28 mouse cellular contexts compared by ENCODE assay signal in the genomic region with DNA sequence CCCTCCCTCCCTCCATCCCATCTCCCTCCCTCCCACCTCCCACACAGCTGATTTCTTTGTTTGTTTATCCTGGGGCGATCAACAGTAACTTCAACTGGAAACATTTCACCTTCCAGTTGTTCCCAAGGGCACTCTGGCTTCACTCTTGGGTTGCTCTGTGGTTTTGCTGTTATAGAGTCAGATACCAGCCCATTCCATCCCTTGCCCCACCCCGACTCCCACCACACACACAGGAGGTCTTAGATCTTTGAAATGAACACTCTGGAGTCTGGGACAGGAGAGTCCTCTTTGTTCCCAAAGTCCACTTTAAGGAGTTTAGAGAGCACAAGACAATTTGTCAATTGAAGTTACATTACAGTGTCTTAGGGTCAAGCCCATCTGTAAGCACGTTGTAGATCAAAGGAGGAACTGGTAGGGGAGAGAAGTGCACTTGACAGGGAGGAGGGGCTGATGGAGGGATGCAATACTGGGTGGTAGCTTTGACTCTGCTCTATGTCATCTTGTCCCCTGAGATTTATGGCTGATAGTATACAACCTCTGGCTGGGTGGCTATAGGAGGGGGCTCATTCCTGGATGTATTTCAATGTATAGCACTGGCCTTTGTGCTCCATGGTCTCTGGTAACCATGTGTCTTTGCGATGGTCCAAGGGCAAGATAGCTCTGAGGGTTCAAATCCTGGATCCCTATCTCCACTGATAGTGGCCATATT.
DNase-seq lines count a peak whose midpoint lies in the region; ATAC-seq and TF ChIP-seq lines count a peak whose summit lies in the region.
"Had no signal": no experiment of that assay in that cellular context is flagged by ENCODE, and none has a peak within 500 bp of the region (broad histone marks: within the 10 kb centered on the region; RNA-seq: fewer than 3 reads in every experiment).

No protein-coding gene starts in this region.

- no peaks in the 10 kb centered on the region for H3K9me3 ChIP-seq in intestine, embryonic 14.5 days (ENCODE audit: control insufficient read depth, low read length)
- H3K9me3 ChIP-seq in intestine, postnatal 0 days (ENCODE audit: control insufficient read depth): no peaks in the 10 kb centered on the region
- H3K9me3 ChIP-seq in lung, embryonic 14.5 days (ENCODE audit: low read depth, low read length): no peaks in the 10 kb centered on the region
- H3K9me3 ChIP-seq: heart, embryonic 13.5 days; hindbrain, embryonic 10.5 days; hindbrain, embryonic 15.5 days; limb, embryonic 12.5 days; liver, embryonic 15.5 days; stomach, embryonic 15.5 days had no signal

- no peak for ATAC-seq in intestine, embryonic 14.5 days (replicated peaks; ENCODE audit: low FRiP score, low TSS enrichment, low read depth)
- no peak for ATAC-seq in intestine, postnatal 0 days
- ATAC-seq in lung, embryonic 14.5 days (ENCODE audit: insufficient read depth): peak; percentile 60; the same call in 1 of the 2 replicates
- no peak for ATAC-seq in monocyte, adult 5-6 weeks (replicated peaks; ENCODE audit: insufficient number of reproducible peaks, low FRiP score, low TSS enrichment, poor library complexity, severe bottlenecking)
- ATAC-seq: forebrain, postnatal 0 days; inflammation-experienced regulatory T-cells, adult 6 months; lung, postnatal 0 days had no signal

- WGBS in intestine, embryonic 14.5 days: 13% methylated on average over 4 of the region's 4 CpGs
- WGBS in intestine, postnatal 0 days: 26% methylated on average over 4 of the region's 4 CpGs
- WGBS in lung, embryonic 14.5 days: 8% methylated on average over 4 of the region's 4 CpGs

- TF ChIP-seq CTCF in intestine, postnatal 0 days (IDR thresholded peaks at IDR 0.05; ENCODE audit: low read depth): no peak
- no peak for TF ChIP-seq CTCF in lung, embryonic 14.5 days (IDR thresholded peaks at IDR 0.05; ENCODE audit: low read depth)

- no peak overlapping the region for H3K27ac ChIP-seq in intestine, embryonic 14.5 days (ENCODE audit: low read depth)
- no peak overlapping the region for H3K27ac ChIP-seq in intestine, postnatal 0 days (ENCODE audit: low read depth, low read length)
- H3K27ac ChIP-seq in lung, embryonic 14.5 days (ENCODE audit: low read depth): no peak overlapping the region
- H3K27ac ChIP-seq: heart, embryonic 13.5 days; hindbrain, embryonic 10.5 days; hindbrain, embryonic 15.5 days; limb, embryonic 12.5 days; liver, embryonic 15.5 days; macrophage; stomach, embryonic 15.5 days had no signal

- no peaks in the 10 kb centered on the region for H3K27me3 ChIP-seq in intestine, embryonic 14.5 days (replicated peaks; ENCODE audit: control insufficient read depth, insufficient read depth, low read length)
- no peaks in the 10 kb centered on the region for H3K27me3 ChIP-seq in intestine, postnatal 0 days (replicated peaks; ENCODE audit: control insufficient read depth, insufficient read depth, low read length)
- H3K27me3 ChIP-seq in lung, embryonic 14.5 days (ENCODE audit: insufficient read depth, low read length): no peaks in the 10 kb centered on the region
- H3K27me3 ChIP-seq: heart, embryonic 13.5 days; hindbrain, embryonic 15.5 days; liver, embryonic 15.5 days; stomach, embryonic 15.5 days had no signal

- no peak overlapping the region for H3K4me3 ChIP-seq in intestine, embryonic 14.5 days (ENCODE audit: low read depth, low read length)
- no peak overlapping the region for H3K4me3 ChIP-seq in intestine, postnatal 0 days (ENCODE audit: low read depth, low read length)
- H3K4me3 ChIP-seq in lung, embryonic 14.5 days (ENCODE audit: low read depth, low read length): no peak overlapping the region
- H3K4me3 ChIP-seq: erythroblast, embryonic 14.5 days; heart, embryonic 13.5 days; hindbrain, embryonic 10.5 days; hindbrain, embryonic 15.5 days; limb, embryonic 12.5 days; liver, embryonic 15.5 days; stomach, embryonic 15.5 days had no signal

- no peaks in the 10 kb centered on the region for H3K36me3 ChIP-seq in intestine, embryonic 14.5 days (ENCODE audit: control insufficient read depth, insufficient read depth, low read length)
- no peaks in the 10 kb centered on the region for H3K36me3 ChIP-seq in intestine, postnatal 0 days (ENCODE audit: control insufficient read depth, insufficient read depth)
- H3K36me3 ChIP-seq in lung, embryonic 14.5 days (ENCODE audit: insufficient read depth): no peaks in the 10 kb centered on the region
- H3K36me3 ChIP-seq: heart, embryonic 13.5 days; hindbrain, embryonic 10.5 days; hindbrain, embryonic 15.5 days; limb, embryonic 12.5 days; liver, embryonic 15.5 days; stomach, embryonic 15.5 days had no signal

- H3K9ac ChIP-seq in intestine, embryonic 14.5 days (ENCODE audit: low read length): no peak overlapping the region
- no peak overlapping the region for H3K9ac ChIP-seq in intestine, postnatal 0 days (ENCODE audit: low read depth, low read length)
- H3K9ac ChIP-seq in lung, embryonic 14.5 days: no peak overlapping the region
- H3K9ac ChIP-seq: forebrain, postnatal 0 days; heart, embryonic 13.5 days; hindbrain, embryonic 15.5 days; limb, embryonic 12.5 days; liver, embryonic 15.5 days; stomach, embryonic 15.5 days had no signal

- peak; percentile 38 for DNase-seq in intestine, embryonic 14.5 days (ENCODE audit: low spot score)
- DNase-seq in lung, embryonic 14.5 days: no peak
- no peak for DNase-seq in lung, adult 18-20 months
- peak; percentile 23 for DNase-seq in R1 (ENCODE audit: low read depth, low spot score)
- DNase-seq in layer of hippocampus, postnatal 25 days (ENCODE audit: extremely low spot score in 1 of 2, low spot score in 1 of 2): no peak
- DNase-seq: adrenal gland, adult 8-10 months; cerebellum, adult 2 months; cerebellum, postnatal 25 days; forebrain, postnatal 0 days; heart, postnatal 14 days; kidney, adult 2 months; layer of hippocampus, adult 9-11 months; midbrain, embryonic 14.5 days; right cerebral cortex, postnatal 25 days; thymus, adult 18-20 months; thymus, postnatal 36 days had no signal

- no peak overlapping the region for H3K4me2 ChIP-seq in intestine, embryonic 14.5 days (ENCODE audit: low read length)
- no peak overlapping the region for H3K4me2 ChIP-seq in intestine, postnatal 0 days (replicated peaks; ENCODE audit: low read depth)
- H3K4me2 ChIP-seq in lung, embryonic 14.5 days: no peak overlapping the region
- H3K4me2 ChIP-seq: heart, embryonic 13.5 days; hindbrain, embryonic 15.5 days; limb, embryonic 12.5 days; liver, embryonic 15.5 days; stomach, embryonic 15.5 days had no signal

- no peaks in the 10 kb centered on the region for H3K4me1 ChIP-seq in intestine, embryonic 14.5 days (replicated peaks; ENCODE audit: control insufficient read depth, insufficient read depth, low read length)
- H3K4me1 ChIP-seq in intestine, postnatal 0 days (replicated peaks; ENCODE audit: control insufficient read depth, insufficient read depth, low read length): no peaks in the 10 kb centered on the region
- H3K4me1 ChIP-seq in lung, embryonic 14.5 days (ENCODE audit: insufficient read depth): no peaks in the 10 kb centered on the region
- H3K4me1 ChIP-seq: heart, embryonic 13.5 days; hindbrain, embryonic 15.5 days; liver, embryonic 15.5 days; stomach, embryonic 15.5 days had no signal

Comparison
In these comparisons a context has a peak if more than half of its experiments do, and no peak if none do; other contexts are left out.
1. DNase-seq: peak in intestine, embryonic 14.5 days (single experiment) and R1 (single experiment); none in lung, embryonic 14.5 days (single experiment), lung, adult 18-20 months (0 of 2) and layer of hippocampus, postnatal 25 days (0 of 2).